Mouse (Mus musculus) WW6 (cell line): ENCODE data around the gene Tpst1.

Experiments used
- DNase-seq: peaks from one replicate; pipeline ENCODE4 v3.0.0-alpha.2; 2013; ENCODE audit warnings: low read depth, low spot score

Tpst1 gene

DNA sequence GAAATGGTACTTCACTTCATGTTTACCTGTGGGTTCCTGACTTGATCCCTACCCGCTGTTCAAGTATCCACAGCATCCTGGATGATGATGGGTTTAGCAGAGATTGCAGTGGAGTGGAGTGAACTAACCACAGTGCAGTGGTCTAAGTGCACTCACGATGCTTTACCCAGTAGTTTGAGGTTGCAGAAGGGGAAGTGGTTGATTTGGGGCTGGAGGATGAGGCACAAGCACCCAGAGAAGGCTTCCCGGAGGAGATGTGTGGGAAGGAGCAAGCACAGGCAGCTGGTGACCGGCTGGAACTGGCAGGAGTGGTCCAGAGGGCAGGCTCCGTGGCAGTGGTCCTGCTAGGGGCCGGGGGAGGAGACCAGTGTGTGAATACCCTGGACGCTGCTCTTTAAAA, 16.1 kb downstream of the Tpst1 start:
- DNase-seq: no peak

DNA sequence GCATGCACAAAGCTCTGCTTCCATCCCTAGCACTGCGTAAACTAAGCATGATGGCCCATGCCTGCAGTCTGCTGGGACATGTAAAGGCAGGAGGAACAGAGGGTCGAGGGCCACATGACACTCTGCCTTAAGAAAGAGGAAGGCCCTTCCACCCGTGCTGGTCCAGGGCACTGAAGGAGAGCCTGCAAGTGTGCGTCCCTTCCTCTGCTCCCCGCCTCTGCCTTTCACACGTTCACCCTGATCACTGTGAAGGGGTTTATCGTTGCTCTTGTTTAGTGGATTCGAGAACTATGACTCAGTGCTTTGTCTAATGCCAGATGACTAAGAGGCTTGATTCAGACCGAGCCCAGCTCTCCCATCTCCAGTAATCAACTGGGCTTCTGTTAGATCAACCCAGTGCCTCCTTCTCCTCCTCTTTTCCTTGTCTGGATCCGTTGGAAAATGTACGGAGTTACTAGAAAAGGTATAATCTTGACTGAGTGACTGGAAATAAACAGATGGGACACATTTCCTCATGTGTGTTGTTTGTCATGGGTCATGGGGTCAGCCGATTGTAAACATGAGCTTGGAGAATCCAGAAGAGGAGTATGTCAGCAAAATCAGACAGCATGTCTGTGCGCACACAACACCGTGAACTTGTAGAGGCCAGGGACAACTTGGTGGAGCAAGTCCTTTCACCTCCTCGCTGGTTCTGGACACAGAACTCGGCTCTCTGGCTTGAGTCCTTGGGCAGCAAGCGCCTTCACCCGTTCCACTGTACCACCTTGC, 16.7 kb downstream of the Tpst1 start:
- DNase-seq: no peak

DNA sequence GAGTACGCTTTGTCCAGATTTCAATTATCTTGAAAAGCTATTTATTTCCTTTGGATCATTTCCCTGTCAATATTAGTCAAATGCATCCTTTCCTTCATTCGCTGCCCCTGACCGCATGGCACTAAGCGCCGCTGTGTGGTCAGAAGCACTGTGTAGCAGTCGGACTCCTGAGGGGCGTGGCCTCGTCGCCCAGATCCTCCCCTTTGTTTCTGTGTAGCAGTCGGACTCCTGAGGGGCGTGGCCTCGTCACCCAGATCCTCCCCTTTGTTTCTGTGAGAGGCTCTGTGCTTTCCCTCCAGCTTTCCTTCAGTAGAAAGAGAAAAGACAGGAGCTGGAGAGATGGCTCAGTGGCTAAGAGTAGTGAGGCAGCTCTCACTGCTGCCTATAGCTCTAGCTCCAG, 23.6 kb downstream of the Tpst1 start:
- DNase-seq: peak; percentile 57

DNA sequence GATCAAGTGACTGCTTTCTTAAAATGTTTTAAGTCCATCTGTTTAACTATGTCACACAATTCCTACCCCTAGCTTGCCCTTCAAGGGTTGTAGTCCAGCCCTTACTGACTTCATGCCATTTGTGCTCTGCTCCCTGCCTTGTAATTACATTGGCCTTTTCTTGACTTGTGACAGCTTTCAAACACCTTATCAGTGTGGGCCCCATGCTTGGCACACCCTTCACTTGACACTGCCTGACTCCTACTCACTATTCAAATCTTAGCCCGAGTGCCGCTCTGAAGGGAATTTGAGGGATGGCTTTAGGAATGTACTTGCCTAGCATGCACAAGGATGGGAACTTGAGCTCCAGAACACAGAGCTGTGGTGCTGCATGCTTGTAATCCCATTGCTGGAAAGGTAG, 24.7 kb downstream of the Tpst1 start:
- DNase-seq: no peak

DNA sequence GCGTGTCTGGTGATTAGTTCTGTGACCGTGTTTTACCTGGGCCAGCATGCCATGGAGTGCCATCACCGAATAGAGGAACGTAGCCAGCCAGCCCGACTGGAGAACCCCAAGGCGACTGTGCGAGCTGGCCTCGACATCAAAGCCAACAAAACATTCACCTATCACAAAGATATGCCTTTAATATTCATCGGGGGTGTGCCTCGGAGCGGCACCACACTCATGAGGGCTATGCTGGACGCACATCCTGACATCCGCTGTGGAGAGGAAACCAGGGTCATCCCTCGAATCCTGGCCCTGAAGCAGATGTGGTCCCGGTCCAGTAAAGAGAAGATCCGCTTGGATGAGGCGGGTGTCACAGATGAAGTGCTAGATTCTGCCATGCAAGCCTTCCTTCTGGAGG, 28.6 kb downstream of the Tpst1 start:
- DNase-seq: no peak

DNA sequence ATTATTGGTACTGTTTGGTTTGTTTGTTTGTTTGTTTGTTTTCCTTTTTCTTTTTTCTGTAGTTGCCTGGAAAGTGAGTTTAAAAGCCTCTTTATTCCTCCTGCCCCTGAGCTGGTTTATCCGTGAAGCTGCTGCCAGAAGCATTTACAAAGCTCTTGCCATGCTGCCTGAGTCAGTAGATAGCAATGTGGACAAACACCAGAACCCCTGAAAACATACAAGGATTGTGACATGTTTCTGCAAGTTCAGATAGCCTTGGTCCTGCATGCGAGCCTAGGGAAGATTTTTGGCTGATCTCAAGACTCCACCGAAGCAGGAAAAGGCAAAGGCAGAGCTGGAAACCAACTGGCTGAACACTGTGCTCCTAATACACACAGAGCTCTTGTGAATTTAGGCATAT, 36.2 kb downstream of the Tpst1 start:
- no peak for DNase-seq

DNA sequence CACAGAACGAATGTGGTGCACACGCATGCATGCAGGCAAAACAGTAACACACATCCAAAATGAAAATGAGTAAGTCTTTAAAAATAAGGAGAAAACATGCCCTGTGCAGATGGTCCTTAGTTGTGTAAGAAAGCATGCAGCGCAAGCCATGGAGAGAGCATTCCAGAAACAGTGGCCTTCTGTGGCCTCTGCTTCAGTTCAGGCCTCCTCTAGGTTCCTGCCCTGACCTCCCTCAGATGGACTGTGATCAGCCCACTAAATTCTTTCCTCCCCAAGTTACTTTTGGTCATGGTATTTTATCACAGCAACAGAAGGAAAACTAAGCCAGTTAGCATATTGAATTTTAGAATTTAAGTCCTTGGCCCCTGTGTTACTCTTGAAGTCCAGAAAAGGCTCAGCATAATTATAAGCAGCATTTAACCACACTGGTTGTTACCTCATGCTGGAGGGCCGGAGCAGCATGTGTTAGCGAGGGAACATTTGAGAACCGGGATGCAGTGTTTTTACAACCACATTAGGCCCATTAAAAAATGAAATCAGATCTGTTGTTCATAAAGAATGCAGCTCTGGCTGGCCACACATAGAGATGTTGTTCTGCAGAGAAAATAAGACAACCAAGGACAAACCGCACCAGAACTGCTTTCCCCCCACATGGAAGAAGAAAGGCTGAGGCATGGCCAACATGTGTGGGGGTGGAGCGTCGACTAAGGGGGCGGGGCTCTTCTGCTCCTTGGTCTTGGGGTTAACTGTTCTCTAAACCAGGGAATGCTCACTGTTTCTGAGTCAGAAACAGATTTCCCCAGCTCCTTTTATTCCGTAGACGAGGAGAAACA, 37.7 kb downstream of the Tpst1 start:
- no peak for DNase-seq

DNA sequence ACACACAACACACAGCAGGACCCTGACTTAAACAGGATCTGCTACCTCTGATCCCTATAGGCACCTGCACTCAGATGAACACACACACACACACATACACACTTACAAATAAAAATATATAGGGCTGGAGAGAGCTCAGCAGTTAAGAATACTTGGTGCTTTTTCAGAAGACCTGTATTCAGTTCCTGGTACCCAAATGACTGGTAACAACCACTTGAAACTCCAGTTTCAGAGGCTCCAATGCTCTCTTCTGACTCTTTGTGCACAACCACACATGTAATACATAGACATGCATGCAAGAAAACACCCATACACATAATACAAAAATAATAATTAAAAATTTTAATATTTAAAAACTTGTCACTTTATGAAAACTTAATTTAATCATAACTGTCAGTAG, 39.5 kb downstream of the Tpst1 start:
- DNase-seq: no peak

DNA sequence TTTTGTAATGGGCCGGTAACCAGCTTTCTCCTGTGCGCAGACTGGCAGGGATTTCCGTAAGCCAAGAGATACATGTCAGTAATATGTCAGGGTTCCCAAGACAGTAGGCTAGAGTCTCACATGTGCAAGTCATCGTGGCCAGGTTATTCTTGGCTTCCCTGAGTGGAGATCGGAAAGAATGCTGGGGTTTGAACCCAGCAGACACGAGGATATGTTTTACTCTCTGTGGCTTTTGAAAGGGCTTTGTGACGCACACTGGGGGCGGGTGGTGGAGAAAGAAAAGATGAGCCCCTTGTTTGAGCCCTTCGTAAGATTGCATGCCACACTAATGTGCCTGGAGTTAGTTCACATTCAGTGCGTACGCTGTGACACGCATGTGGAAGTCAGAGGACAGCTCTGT, 43.0 kb downstream of the Tpst1 start:
- no peak for DNase-seq

DNA sequence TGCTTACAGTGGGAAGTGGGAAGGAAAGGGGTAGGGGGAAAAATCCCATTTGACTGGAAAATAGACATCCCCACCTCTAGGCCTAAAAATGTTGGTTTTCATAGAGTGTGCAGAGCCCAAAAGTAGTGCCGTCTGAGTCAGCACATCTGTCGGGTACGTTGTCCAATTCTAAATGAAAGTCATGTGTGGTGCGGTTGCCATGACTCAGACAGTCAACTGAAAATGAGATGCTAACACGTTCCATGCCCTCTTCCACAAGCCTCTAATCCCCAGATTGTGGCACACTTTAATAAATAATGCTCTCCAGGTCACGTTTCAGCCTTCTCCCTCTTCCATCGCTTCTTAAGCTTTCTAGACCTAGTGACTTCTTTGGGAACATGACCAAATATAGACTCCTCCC, 43.7 kb downstream of the Tpst1 start:
- no peak for DNase-seq

DNA sequence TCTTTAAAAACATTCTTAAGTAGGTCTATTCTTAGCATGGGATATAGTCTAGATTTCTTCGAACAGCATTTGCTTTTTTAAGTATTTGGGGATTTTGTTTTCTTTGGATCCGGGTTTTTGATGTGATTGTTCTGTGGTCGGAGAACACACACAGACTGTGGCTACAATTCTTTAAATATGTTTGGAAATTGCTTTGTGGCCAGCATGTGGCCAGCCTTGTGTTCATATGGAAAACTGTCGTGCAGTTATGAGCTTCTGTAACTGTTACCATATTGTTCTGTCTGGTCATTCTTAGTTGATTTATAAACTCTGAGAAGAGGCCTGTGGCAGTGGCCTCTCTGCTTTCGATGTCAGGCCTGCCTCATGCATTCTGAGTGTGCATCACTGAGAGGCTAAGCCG, 44.8 kb downstream of the Tpst1 start:
- no peak for DNase-seq

DNA sequence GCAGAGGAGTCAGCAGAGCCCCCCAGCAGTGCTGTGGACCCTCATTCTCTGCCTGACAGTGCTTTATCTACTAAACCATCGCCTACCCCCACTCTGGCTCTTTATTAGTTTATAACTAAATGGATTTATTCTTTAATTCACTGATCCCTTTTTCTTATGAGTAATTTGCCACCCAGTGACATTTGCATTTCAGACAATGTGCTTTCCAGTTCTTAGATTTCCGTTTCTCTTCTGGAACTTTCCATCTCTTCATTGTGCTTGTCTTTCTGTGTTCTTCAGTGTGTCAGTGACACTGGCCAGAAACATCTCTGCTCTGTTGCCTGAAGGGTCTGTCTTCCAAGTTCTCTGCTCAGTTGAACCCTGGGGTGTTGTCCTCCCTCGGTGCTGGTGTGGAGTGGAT, 46.1 kb downstream of the Tpst1 start:
- no peak for DNase-seq

DNA sequence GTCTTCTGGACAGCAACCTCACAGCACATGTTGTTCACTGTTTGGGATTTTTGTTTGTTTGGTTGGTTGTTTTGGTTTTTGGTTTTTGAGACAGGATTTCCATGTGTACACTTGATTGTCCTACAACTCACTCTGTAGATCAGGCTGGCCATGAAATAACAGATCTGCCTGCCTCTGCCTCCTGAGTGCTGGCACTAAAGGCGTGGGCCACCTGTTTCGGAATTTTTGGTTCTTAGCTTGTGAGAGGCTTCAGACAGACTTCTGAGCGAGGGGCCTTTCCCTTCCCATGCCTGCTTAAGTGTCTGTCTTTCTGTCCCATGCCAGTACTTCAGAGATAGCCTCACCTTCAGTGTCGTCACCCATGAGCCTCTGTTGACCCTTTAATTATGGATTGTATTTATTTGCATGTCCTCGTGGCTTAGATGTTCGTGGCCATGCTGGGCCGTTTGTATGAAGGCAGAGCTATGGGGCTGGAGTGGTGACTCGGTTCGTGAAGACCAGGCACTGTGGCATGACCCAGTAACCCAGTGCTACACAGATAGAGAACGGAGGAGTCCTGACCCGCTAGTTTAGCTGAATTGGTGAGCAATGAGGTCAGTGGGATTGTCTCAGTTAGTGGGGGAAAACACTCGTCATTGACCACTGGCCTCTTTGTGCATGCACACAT, 47.1 kb downstream of the Tpst1 start:
- no peak for DNase-seq

DNA sequence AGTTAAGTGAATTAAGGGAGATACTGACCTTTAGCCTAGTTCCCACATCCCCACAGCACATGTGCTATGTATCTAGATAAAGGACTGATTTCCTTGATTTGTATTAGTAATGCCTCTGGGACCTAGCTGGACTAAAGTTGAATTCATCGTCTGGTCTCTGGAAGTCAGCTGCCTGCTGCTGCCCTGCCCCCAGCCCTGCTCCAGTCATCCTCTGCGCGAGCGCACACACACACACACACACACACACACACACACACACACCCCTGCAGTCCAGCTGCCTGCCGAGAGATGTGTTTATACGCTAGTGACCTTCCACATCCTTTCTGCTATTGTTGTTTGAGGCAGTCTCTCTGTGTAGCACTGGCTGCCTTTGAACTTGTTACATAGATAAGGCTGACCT, 47.8 kb downstream of the Tpst1 start:
- DNase-seq: no peak

DNA sequence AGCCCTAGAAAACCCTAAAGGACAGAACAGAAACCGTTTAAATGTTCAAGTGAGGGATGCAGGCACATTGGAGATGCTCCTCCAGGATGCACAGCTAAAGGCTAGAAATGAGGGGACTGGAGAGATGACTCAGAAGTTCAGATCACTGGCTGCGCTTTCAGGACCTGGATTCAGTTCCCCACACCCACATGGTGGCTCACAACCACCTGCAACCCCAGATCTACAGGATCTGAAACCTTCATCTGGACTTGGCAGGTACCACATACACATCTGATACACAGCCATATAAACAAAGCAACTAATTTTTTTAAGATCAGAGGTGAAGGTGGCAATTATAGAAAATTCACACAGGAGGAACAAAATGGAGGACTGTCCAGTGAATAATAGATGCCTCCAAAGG, 49.2 kb downstream of the Tpst1 start:
- no peak for DNase-seq

DNA sequence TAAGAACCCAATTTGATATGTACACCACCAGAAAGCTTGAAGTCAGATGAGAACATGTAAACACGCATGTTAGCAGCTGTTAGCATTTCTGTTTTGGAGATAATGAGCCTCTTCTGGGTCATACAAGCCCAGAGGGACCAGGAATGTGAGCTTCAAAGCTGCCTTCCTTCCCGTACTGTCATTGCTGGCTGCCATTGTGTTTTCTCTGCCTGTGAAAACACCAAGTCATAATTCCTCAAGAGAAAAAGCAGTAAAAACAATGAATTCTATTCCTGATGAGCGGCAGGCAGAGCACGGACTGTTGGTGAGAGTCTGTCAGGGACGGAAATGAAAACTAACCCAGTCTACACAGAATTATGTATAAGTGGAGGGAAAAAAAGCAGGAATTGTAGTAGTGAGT, 51.1 kb downstream of the Tpst1 start:
- no peak for DNase-seq

DNA sequence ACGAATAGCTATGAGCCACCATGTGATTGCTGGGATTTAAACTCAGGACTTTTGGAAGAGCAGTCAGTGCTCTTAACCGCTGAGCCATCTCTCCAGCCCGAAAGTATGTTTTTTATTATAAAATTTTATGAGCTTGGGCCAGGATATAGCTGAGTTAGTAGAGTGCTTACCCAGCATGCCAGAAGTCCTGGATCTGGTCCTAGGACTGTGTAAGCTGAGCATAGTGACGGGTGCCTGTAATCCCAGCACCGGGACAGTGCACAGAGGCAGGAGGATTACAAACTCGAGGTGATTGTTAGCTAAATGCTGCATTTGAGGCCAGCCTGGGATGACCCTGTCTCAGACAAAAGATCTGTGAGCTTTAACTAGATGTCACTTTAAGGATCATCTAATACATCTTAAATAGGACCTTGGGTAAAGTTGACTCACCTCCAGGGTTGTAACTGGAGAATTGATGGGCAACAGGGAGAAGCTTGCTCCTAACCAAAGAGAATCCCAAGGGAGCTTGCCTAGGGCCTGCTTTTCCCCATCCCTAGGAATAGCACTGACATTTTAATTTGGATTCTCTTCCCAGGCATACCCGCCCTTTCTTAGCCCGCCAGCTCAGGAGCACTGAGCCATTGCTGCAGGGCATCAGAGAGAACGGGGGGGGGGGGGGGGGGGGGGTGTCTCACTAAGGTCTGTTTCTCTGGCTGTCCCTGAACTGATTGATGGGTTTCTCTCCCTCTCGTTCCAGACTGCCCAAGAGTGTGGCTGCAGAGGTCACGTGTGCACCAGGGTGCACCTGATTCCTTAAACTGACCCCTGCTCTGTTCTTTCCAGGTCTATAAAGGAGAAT, 55.8 kb downstream of the Tpst1 start:
- DNase-seq: no peak

DNA sequence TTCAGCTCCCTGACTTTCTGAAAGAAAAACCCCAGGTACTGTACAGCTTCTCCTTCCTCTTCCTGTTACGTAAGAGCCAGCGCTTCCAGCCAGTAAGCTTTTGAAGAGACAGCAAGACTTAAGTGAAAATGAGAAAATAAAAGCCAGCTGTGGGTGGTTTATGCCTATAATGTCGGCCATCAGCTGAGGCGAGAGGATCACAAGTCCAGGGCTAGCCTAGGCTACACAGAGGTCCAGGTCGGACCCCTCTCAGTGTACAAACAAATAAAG, 56.3 kb downstream of the Tpst1 start:
- DNase-seq: no peak

DNA sequence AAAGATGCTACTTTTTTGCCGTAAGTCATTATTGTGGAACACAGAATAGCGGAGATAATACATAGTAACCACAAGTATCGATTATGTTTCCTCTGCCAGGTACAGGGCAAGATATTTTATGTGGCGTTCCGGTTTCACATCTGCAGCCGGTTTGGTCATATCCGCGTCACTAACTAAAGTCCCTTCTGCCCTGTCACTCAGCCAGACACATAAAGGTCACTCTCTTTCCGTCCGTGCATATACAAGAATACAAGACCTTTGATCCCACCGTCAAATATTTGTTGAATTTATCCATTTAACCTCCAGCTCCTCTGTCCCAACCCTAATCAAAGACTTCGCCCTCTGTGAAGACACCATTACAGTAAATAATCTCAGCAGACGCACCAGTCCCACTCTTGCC, 63.5 kb downstream of the Tpst1 start:
- DNase-seq: no peak

DNA sequence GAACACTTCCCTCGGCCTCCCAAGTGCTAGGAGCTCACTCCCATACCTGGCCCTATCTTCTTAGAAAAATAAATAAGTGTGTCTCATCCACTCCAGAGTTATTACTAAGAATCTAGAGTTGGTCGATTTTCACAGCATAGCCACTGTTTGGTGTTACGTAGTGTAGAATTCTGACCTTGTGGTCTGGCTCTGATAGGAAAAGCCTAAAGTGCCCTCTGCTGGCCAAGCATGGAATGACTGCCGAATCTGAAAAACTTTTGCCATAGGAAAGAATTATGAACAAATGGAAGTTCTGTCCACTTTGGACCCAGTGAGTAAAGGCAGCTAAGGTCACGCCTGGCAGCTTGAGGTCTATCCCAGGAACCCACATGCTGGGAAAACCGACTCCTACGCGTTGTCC, 66.3 kb downstream of the Tpst1 start:
- DNase-seq: no peak

DNA sequence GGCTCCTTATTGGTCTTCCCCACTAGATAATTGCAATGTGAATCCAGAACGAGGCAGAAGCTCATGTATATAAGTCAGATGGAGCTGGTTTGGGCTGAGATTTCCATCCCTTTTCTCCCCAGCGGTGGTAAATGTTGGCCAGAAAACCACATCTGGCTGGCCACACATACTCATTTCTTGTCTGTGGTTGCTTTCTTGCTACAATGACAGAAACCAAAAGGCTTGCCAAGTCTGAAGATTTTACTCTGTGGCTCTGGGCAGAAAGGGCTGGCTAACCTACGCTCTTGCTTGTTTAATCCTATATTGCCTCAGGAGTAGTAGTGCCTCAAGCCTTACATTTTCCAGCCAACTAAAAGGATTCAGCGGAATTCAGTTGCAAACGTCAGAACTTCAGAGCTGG, 68.0 kb downstream of the Tpst1 start:
- DNase-seq: no peak

DNA sequence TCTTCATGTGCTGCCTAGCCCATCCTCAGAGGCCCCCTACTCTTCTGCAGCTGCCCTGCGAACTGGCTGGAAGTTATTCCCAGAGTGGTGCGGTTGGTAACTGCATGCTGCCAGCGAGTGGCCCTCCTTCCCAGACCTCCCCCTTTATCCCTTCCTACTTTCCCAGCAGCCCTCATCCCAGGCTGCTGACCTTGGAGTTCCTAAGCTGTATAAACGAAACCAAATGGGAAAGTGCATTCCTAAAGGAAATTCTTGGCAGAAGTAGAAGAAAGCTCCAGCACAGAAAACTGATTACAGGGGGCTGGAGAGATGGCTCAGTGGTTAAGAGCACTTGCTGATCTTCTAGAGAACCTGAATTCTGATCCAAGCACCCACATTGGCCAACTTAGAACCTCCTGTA, 68.9 kb downstream of the Tpst1 start:
- DNase-seq: no peak
